Mouse (Mus musculus) midbrain, embryonic 16.5 days (tissue): ENCODE results near the gene Pnmal1. TPM values are rescaled to one million over a fixed set of nuclear protein-coding genes. Genes with fewer than 3 reads are reported as not detected.

ENCODE experiments used
- ATAC-seq: fragments of 200-750 bp; cut with Nextera tagmentation; 2 replicates; pipeline ENCODE4 v1.8.0; 2017; ENCODE audit warnings: moderate TSS enrichment
- H3K27ac ChIP-seq: fragments of 300-500 bp; sonication (generic); 2 replicates; pipeline ENCODE4 v1.5.1; 2014; ENCODE audit warnings: mild to moderate bottlenecking, low read length, mixed read lengths
- H3K27me3 ChIP-seq: fragments of 300-500 bp; sonication (generic); 2 replicates; pipeline ENCODE4 v1.6.1; 2014; ENCODE audit warnings: low read depth, low read length, mixed read lengths; ENCODE audit not compliant: control insufficient read depth, insufficient read depth
- H3K36me3 ChIP-seq: fragments of 300-500 bp; sonication (generic); 2 replicates; pipeline ENCODE4 v1.6.1; 2014; ENCODE audit warnings: mild to moderate bottlenecking, low read length, moderate library complexity, mixed read lengths; ENCODE audit not compliant: control insufficient read depth, insufficient read depth
- H3K4me1 ChIP-seq: fragments of 300-500 bp; sonication (generic); 2 replicates; pipeline ENCODE4 v1.6.1; 2014; ENCODE audit warnings: mild to moderate bottlenecking, low read length, mixed read lengths; ENCODE audit not compliant: control insufficient read depth, insufficient read depth
- H3K4me2 ChIP-seq: fragments of 300-500 bp; sonication (generic); 2 replicates; pipeline ENCODE4 v1.6.1; 2014; ENCODE audit warnings: mild to moderate bottlenecking, low read length, mixed read lengths
- H3K4me3 ChIP-seq: fragments of 300-500 bp; sonication (generic); 2 replicates; pipeline ENCODE4 v1.5.1; 2014; ENCODE audit warnings: low read depth, mild to moderate bottlenecking, low read length, moderate library complexity, mixed read lengths
- H3K9ac ChIP-seq: fragments of 300-500 bp; sonication (generic); 2 replicates; pipeline ENCODE4 v1.6.1; 2014; ENCODE audit warnings: low read depth, low read length, mixed read lengths
- H3K9me3 ChIP-seq: fragments of 300-500 bp; sonication (generic); replicated peaks from 2 replicates; pipeline ENCODE4 v1.6.1; 2014; ENCODE audit warnings: mild to moderate bottlenecking, low read length, mixed read lengths; ENCODE audit not compliant: control insufficient read depth, poor library complexity, severe bottlenecking
- WGBS: fragments of 180-500 bp; shearing (Covaris S2); extraction: QIAGEN DNeasy Blood & Tissue Kit; methylation state at CpG from one replicate; pipeline ENCODE4 v1.1.7; 2014; 5-methylcytosine and 5-hydroxymethylcytosine counted together
- polyA plus RNA-seq: library from polyadenylated mRNA; unstranded; fragments of >200 nt; fragmentation: Nextera tagmentation; extraction: Ambion mirVana; gene quantifications from 2 replicates; pipeline ENCODE4 v1.2.1, GENCODE M21; 2015

Pnmal1 gene
- polyA plus RNA-seq, 1 experiment from 2014 or later, result 83.1 TPM

DNA sequence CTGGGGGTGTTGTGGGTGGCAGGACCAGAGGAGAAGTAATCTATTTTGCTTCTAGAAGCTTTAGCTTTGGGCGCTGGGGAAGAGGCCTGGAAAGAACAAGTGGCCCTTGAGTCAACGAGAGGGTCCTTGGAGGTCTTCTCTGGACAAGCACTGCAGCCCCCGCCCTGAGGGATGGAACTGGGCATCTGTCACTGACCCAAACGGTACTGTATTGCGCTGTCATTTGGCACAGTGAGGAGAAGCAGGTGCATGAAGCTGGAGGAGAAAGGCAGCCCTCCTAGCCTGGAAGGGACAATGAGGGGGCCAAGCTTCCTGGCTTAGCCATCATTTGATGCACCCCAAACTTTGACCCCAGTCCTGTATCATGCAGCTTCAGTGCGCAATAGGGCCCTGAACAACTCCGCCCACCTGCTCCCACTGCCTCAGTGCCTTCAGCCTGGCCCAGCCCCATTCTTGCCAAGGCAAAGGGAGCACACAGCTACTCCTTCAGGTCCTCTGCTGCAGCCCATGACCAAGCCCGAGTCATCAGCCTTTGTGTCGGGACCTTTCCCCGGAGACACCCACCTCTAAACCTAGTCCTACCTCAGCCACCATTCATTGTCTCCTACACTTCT, 37.0 kb upstream of the Pnmal1 start:
- no peaks in the 10 kb centered on the region for H3K9me3 ChIP-seq
- H3K9ac ChIP-seq, result peak overlapping the region; percentile 90
- peaks cover 32% of the 10 kb centered on the region for H3K4me1 ChIP-seq
- peak overlapping the region; percentile 74 for H3K4me3 ChIP-seq
- H3K36me3 ChIP-seq, result peaks cover 19% of the 10 kb centered on the region; the same call in 1 of the 2 replicates
- WGBS, result 33% methylated on average over 10 of the region's 10 CpGs
- no peaks in the 10 kb centered on the region for H3K27me3 ChIP-seq
- no peak for ATAC-seq
- peak overlapping the region; percentile 79 for H3K4me2 ChIP-seq
- peak overlapping the region; percentile 96 for H3K27ac ChIP-seq

DNA sequence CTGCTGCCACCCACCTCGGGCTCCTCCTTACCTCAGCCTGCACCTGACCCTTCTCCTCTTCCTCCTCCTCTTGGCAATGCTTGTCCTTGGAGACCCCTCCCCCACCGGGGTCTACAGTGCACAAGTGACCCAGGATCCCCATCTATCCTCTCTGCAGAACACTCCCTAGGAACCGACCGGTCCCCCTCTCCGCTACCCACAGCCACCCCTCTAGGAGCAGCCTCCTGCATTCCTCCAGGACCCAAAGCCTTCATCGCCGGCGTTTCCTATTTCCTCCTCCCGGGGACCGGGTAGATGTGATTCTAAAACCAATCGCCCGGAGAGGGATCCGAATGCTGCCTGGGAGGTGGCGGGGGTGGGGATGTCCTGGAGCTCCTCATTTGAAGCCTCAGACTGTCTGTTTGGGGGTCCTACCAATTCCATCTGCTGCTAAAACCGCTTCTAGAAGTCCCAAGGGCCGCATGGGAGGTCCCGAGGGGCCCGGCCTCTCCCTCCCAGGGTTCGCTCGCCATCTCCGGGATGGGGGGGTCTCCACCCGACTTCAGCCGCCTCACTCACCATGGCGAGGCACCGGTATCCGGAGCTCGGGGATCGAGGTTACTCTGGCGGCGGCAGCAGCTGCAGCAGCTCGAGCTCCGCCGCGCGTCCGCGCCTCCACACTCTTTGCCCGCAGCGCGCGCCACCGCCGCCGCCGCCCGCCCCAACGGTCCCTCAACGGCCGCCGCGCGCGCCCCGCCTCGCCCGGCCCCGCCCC, 36.0 kb upstream of the Pnmal1 start:
- H3K4me2 ChIP-seq, result peak overlapping the region; percentile 79
- H3K4me1 ChIP-seq, result peaks cover 32% of the 10 kb centered on the region
- H3K9ac ChIP-seq, result peak overlapping the region; percentile 90
- H3K27me3 ChIP-seq, result no peaks in the 10 kb centered on the region
- H3K36me3 ChIP-seq, result peaks cover 10% of the 10 kb centered on the region; the same call in 1 of the 2 replicates
- H3K4me3 ChIP-seq, result peak overlapping the region; percentile 74
- no peaks in the 10 kb centered on the region for H3K9me3 ChIP-seq
- WGBS, result 0% methylated on average over 55 of the region's 57 CpGs
- H3K27ac ChIP-seq, result peak overlapping the region; percentile 96
- ATAC-seq, result peak; percentile 8

DNA sequence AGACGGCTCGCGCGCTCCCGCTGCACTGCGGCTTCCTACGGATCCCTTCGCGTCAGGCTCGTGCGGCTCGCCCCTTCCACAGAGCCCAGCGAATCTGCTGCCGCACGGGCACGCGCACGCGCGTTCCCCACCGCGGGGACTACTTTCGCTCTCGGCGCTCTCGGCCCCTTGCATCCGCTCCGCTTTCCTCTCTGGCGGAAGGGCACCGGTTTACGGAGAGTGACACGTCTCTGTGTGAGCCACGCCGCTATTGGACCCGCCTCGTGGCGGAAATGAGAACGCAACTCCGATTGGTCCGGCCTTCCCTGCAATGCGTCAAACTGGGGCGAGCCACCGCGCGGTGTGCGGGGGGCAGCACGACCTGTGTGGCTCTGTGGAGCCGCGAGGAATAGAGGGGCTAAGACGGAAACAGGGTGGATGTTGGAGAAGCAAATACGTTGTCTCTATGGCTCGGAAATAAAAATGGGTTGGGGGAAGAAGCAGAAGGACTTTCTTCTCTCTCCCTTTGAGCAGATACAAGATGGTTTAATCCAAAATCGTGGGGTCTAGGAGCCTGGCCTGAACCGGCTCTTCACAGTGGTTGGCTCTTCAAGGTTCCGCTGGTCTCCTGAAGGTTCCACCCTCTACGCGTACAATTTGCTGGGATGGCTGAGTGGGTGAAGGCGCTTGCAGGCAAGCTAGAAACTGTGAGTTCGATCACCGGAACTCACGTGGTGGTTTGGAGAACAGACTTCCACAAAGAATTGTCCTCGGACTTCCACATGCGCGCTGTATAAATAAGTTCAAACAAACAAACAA, 35.2 kb upstream of the Pnmal1 start, which contains the start of gene Calm3:
Calm3 (minus strand) TSS at position 78 of the 798 bp plus-strand sequence.
- no peaks in the 10 kb centered on the region for H3K9me3 ChIP-seq
- peak within 1 kb of the TSS; percentile 90 for H3K9ac ChIP-seq
- 1% methylated on average over 61 of the region's 64 CpGs for WGBS
- H3K36me3 ChIP-seq, result peaks cover 3% of the 10 kb centered on the region; the same call in 1 of the 2 replicates
- H3K4me2 ChIP-seq, result peak within 1 kb of the TSS; percentile 79
- peak; percentile 91 for ATAC-seq
- H3K27ac ChIP-seq, result peak within 1 kb of the TSS; percentile 96
- H3K4me1 ChIP-seq, result peaks cover 30% of the 10 kb centered on the region
- peak within 1 kb of the TSS; percentile 74 for H3K4me3 ChIP-seq
- H3K27me3 ChIP-seq, result no peaks in the 10 kb centered on the region

DNA sequence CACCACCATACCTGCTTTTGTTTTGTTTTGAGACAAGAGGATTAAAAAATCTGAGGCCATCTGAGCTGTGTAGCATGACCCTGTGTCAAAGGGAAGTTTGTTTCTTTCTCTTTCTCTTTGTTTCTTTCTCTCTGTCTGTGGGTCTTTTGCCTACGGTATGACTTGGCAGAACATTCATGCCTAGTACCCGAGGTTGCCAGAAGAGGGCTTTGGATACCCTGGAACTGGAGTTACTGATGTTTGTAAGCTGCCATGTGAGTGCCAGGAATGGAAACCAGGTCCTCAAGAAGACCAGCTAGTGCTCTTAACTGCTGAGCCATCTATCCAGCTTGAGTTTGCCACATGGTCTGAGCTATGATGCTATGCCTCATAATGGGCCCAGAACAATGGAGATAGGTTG, 31.1 kb upstream of the Pnmal1 start:
- H3K9me3 ChIP-seq, result no peaks in the 10 kb centered on the region
- 34% methylated on average over 2 of the region's 2 CpGs for WGBS
- no peaks in the 10 kb centered on the region for H3K27me3 ChIP-seq

DNA sequence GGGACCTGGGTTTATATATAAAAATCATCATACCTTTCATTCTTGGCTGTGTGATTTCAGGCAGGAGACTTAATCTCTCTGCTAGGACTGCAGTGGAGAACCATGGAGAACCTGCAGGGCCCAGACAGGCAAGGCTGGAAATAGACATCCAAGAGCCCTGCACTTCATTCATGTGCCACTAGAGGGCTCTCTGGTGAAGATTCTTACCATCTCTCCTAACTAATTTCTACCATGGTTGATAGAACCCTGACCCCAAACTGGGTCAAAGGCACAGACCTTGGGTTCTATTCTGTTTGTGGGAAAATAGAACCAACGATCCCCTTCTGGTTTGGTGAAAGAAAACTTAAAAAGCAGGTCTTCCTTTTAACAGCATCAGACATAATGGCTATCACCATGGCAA, 28.6 kb upstream of the Pnmal1 start:
- no peaks in the 10 kb centered on the region for H3K27me3 ChIP-seq
- H3K9me3 ChIP-seq, result no peaks in the 10 kb centered on the region
- peaks cover 20% of the 10 kb centered on the region for H3K4me1 ChIP-seq
- H3K36me3 ChIP-seq, result no peaks in the 10 kb centered on the region
- H3K4me3 ChIP-seq, result no peak overlapping the region
- H3K4me2 ChIP-seq, result no peak overlapping the region
- no peak overlapping the region for H3K9ac ChIP-seq
- 0 out of 2 replicates have a peak overlapping the region, but pooled peaks have one; percentile 24 for H3K27ac ChIP-seq
- WGBS, result 0% methylated on average over 1 of the region's 1 CpGs
- ATAC-seq, result no peak

More for the DNA sequence above, 31.1 kb upstream of the Pnmal1 start:
- no peak for ATAC-seq
- Histone ChIP-seq H3K36me3 (no peaks in the 10 kb centered on the region), H3K9ac (no peak overlapping the region), H3K27ac (no peak overlapping the region), H3K4me1 (peaks cover 14% of the 10 kb centered on the region), H3K4me2 (no peak overlapping the region), H3K4me3 (no peak overlapping the region)

DNA sequence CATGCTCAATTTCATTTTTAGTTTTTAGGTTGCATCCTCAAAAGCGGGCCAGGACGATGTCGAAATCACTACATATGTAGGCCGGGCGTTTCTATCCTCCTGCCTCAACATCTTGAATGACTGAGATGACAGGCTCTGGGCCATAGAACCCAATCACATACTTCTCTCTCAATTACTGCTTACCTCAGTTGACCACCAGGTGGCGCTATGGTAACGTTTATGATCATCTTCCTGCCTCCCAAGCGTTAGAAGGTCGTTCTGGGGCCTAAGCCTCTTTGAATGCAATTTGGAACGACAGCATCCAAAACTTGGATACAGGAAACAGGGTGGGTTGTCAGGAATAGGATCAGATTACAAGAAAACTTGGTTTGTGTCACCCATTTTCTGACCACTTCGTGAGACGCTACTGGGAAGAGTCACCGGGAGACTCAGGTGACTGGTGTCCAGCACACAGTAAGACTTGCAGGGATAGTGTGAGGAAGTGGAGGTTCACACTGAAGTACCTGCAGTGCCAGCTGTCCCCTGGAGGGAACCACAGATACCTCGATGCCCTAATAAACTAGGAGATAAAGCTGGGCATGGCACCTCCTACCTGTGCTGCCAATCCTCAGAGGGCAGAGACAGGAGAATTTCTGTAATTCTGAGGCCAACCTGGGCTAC, 27.4 kb upstream of the Pnmal1 start:
- H3K27ac ChIP-seq, result peak overlapping the region; percentile 78
- H3K9me3 ChIP-seq, result no peaks in the 10 kb centered on the region
- 16% methylated on average over 14 of the region's 14 CpGs for WGBS
- no peak overlapping the region for H3K4me3 ChIP-seq
- ATAC-seq, result peak; percentile 52
- H3K36me3 ChIP-seq, result no peaks in the 10 kb centered on the region
- H3K4me1 ChIP-seq, result peaks cover 20% of the 10 kb centered on the region
- no peaks in the 10 kb centered on the region for H3K27me3 ChIP-seq
- no peak overlapping the region for H3K9ac ChIP-seq
- no peak overlapping the region for H3K4me2 ChIP-seq

DNA sequence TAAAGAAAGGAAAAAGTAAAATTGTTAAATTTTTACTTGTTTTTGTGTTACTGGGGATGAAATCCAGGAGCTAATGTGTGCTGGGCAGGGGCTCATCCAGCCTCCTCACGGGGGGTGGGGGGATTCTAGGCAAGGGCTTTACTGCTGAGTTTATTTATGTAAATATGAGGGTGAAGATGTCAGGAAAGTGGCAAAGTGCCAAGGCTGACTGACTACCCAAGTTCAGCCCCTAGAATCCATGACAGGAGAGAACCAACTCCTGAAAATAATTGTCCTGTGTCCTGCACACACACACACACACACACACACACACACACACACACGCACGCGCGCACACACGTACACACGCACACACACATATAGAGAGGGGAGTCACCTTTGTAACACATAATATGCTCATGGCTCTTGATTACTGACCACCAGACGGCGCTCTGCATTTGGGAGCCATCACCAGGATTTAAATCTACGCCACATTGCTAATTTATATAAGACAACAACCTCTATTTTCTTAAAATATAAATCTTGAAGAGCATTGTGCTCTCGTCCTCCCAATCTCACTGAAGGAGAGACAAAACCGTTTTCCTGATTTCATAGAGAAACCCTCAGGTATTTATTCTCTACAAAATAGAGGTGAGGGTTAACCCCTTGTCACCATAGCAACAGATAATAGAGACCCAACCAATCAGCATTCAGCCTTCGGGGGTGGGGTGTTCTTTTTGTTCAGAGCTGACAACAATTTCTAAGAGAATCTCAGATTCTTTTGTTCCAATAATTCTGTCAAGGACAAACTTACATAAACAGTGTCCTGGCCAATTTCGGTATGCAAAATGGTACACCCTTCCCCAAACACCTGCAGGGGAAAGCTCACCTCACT, 26.5 kb upstream of the Pnmal1 start:
- peaks cover 22% of the 10 kb centered on the region for H3K4me1 ChIP-seq
- 18% methylated on average over 14 of the region's 14 CpGs for WGBS
- H3K27ac ChIP-seq, result peak overlapping the region; percentile 78
- no peaks in the 10 kb centered on the region for H3K9me3 ChIP-seq
- H3K9ac ChIP-seq, result peak overlapping the region; percentile 36; the same call in 1 of the 2 replicates
- H3K4me3 ChIP-seq, result no peak overlapping the region
- ATAC-seq, result peak; percentile 63
- H3K27me3 ChIP-seq, result no peaks in the 10 kb centered on the region
- no peaks in the 10 kb centered on the region for H3K36me3 ChIP-seq
- peak overlapping the region; percentile 28 for H3K4me2 ChIP-seq

DNA sequence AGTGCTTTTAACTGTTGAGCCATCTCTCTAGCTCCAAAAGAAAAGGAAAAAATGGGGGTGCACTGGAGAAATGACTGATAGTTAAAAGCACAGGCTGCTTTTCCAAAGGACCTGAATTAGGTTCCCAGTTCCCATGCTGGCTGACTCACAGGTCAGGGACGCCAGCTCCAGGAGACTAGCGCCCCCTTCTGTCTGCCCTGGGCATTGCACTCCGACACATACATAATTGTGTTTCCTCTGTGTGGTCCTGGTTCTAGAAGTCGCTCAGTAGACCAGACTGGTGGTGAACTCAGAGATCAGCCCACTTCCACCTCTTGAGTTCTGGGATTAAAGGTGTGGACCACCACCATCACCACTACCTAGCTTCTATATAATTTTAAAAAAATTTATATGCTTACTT, 22.2 kb upstream of the Pnmal1 start:
- peaks cover 50% of the 10 kb centered on the region for H3K4me1 ChIP-seq
- ATAC-seq, result no peak

More for the DNA sequence above, 22.2 kb upstream of the Pnmal1 start:
- no peak overlapping the region for H3K9ac ChIP-seq
- H3K27me3 ChIP-seq, result no peaks in the 10 kb centered on the region
- H3K27ac ChIP-seq, result no peak overlapping the region
- no peaks in the 10 kb centered on the region for H3K9me3 ChIP-seq
- no peak overlapping the region for H3K4me3 ChIP-seq
- H3K36me3 ChIP-seq, result no peaks in the 10 kb centered on the region
- H3K4me2 ChIP-seq, result no peak overlapping the region
- 52% methylated on average over 4 of the region's 4 CpGs for WGBS
